Mouse (Mus musculus) gastrocnemius, adult 2 months (tissue): Measurements from ENCODE around the gene Comt. TPM values are rescaled to one million over a fixed set of nuclear protein-coding genes. Genes with fewer than 3 reads are reported as not detected.

Experiments used
- DNase-seq: peaks from one replicate; pipeline ENCODE4 v3.0.0; 2022
- H3K27ac ChIP-seq: fragments of 200-600 bp; 2 replicates; pipeline ENCODE4 v1.8.1; 2022; ENCODE audit warnings: mild to moderate bottlenecking
- H3K4me3 ChIP-seq: fragments of 200-600 bp; 2 replicates; pipeline ENCODE4 v1.8.1; 2022; ENCODE audit warnings: mild to moderate bottlenecking, moderate library complexity
- CTCF ChIP-seq: fragments of 200-600 bp; IDR thresholded peaks from 2 replicates; pipeline ENCODE4 v1.8.1; 2022; ENCODE audit warnings: antibody characterized with exemption, mild to moderate bottlenecking, moderate library complexity
- intact Hi-C: fragments of 180-260 bp; cut with DNase I; formaldehyde crosslinking; loops from one replicate; pipeline ENCODE4 v1.15.1; 2025
- total RNA-seq, 2 experiments: library from RNA; stranded (reverse); gene quantifications; 2 replicates each; pipeline ENCODE4 v1.2.3; 2021

The Comt gene
- total RNA-seq, 2 experiments from 2014 or later = 35.4 to 43.5 TPM

- no peak overlapping the region for H3K4me3 ChIP-seq
- DNase-seq = no peak
- peak overlapping the region; percentile 38 for H3K27ac ChIP-seq
- TF ChIP-seq CTCF = no peak
- intact Hi-C loops = no loop called here
Observed at GRCm38 (mm10) chr16:18383045-18383726, 43.5 kb downstream of the Comt start.

GRCm38 (mm10) chr16:18381621-18382258 is 44.9 kb downstream of the Comt start:
- intact Hi-C loops = no loop called here
- Histone ChIP-seq H3K27ac (no peak overlapping the region), H3K4me3 (no peak overlapping the region)
- no peak for TF ChIP-seq CTCF
- DNase-seq = no peak

GRCm38 (mm10) chr16:18380495-18381063 is 46.1 kb downstream of the Comt start:
- no peak for TF ChIP-seq CTCF
- no peak overlapping the region for H3K27ac ChIP-seq
- H3K4me3 ChIP-seq = no peak overlapping the region
- intact Hi-C loops = no loop called here
- no peak for DNase-seq

GRCm38 (mm10) chr16:18379338-18380001 is 47.2 kb downstream of the Comt start:
- TF ChIP-seq CTCF = no peak
- Histone ChIP-seq H3K27ac (no peak overlapping the region), H3K4me3 (no peak overlapping the region)
- intact Hi-C loops = no loop called here
- DNase-seq = no peak

GRCm38 (mm10) chr16:18378489-18378888 is 48.2 kb downstream of the Comt start:
- TF ChIP-seq CTCF = no peak
- intact Hi-C loops = no loop called here

GRCm38 (mm10) chr16:18377203-18377602 is 49.4 kb downstream of the Comt start:
- TF ChIP-seq CTCF = no peak
- intact Hi-C loops = no loop called here
- no peak overlapping the region for H3K27ac ChIP-seq
- no peak overlapping the region for H3K4me3 ChIP-seq
- DNase-seq = no peak

More at GRCm38 (mm10) chr16:18378489-18378888, 48.2 kb downstream of the Comt start:
- DNase-seq = no peak
- Histone ChIP-seq H3K27ac (no peak overlapping the region), H3K4me3 (no peak overlapping the region)

- Histone ChIP-seq H3K27ac (no peak overlapping the region), H3K4me3 (no peak overlapping the region)
- TF ChIP-seq CTCF = no peak
- intact Hi-C loops = no loop called here
- no peak for DNase-seq
Observed at GRCm38 (mm10) chr16:18376297-18376954, 50.2 kb downstream of the Comt start.

GRCm38 (mm10) chr16:18373632-18374031 is 53.0 kb downstream of the Comt start:
- no peak for DNase-seq
- Histone ChIP-seq H3K4me3 (no peak overlapping the region), H3K27ac (no peak overlapping the region)
- no peak for TF ChIP-seq CTCF
- intact Hi-C loops = no loop called here

- no peak for TF ChIP-seq CTCF
- intact Hi-C loops = no loop called here
- H3K27ac ChIP-seq = no peak overlapping the region
- DNase-seq = no peak
- H3K4me3 ChIP-seq = no peak overlapping the region
Observed at GRCm38 (mm10) chr16:18370197-18370596, 56.5 kb downstream of the Comt start.

GRCm38 (mm10) chr16:18366849-18367248 is 59.8 kb downstream of the Comt start:
- intact Hi-C loops = no loop called here
- TF ChIP-seq CTCF = no peak
- Histone ChIP-seq H3K27ac (no peak overlapping the region), H3K4me3 (no peak overlapping the region)
- DNase-seq = no peak

- no peak for TF ChIP-seq CTCF
- no peak overlapping the region for H3K4me3 ChIP-seq
- intact Hi-C loops = no loop called here
Observed at GRCm38 (mm10) chr16:18362948-18363347, 63.7 kb downstream of the Comt start.

GRCm38 (mm10) chr16:18360151-18360805 is 66.4 kb downstream of the Comt start:
- intact Hi-C loops = no loop called here
- peak overlapping the region; percentile 8; the same call in 1 of the 2 replicates for H3K27ac ChIP-seq
- TF ChIP-seq CTCF = no peak
- peak; percentile 60 for DNase-seq
- no peak overlapping the region for H3K4me3 ChIP-seq

More at GRCm38 (mm10) chr16:18362948-18363347, 63.7 kb downstream of the Comt start:
- no peak for DNase-seq
- no peak overlapping the region for H3K27ac ChIP-seq
